Mouse (Mus musculus): ENCODE measurements around the gene Btnl9.

DNA sequence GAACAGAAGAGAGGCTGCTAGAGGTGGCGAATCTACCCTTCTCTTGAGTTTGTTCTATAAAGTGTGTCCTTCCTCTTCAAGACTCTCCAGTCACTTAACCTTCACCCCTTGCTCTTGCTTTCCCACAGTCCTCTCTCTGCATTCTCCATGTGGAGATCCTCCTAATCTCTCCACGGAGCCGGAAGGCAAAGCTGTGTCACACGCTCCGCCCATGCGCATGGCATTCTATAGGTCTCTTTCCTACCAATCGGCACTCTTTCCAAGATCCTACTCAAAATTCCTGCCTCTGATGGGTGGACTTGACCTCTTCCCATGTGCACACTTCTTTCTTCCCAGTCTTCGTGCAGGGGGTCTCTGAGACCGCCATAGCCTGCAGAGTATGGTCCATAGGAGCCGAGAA lies 742 bp upstream of the Btnl9 start:
- no peak for TF ChIP-seq CTCF (IDR thresholded peaks at IDR 0.05; ENCODE audit: extremely low read depth, insufficient read depth, low read length)
- no peak for TF ChIP-seq POLR2A (IDR thresholded peaks at IDR 0.05; ENCODE audit: extremely low read depth, insufficient read depth, low read length)

All from cortical plate, adult 2 months (tissue).